Mouse (Mus musculus) ES-Bruce4 (cell line): ENCODE results near the gene 4933405L10Rik.

Experiments used
- CTCF ChIP-seq: IDR thresholded peaks from one replicate; pipeline ENCODE4 v1.8.1; 2011; ENCODE audit warnings: low read depth, low read length
- EP300 ChIP-seq: IDR thresholded peaks from 2 replicates; pipeline ENCODE4 v1.6.1; 2011; ENCODE audit warnings: low read depth, low read length; ENCODE audit not compliant: insufficient read depth

DNA sequence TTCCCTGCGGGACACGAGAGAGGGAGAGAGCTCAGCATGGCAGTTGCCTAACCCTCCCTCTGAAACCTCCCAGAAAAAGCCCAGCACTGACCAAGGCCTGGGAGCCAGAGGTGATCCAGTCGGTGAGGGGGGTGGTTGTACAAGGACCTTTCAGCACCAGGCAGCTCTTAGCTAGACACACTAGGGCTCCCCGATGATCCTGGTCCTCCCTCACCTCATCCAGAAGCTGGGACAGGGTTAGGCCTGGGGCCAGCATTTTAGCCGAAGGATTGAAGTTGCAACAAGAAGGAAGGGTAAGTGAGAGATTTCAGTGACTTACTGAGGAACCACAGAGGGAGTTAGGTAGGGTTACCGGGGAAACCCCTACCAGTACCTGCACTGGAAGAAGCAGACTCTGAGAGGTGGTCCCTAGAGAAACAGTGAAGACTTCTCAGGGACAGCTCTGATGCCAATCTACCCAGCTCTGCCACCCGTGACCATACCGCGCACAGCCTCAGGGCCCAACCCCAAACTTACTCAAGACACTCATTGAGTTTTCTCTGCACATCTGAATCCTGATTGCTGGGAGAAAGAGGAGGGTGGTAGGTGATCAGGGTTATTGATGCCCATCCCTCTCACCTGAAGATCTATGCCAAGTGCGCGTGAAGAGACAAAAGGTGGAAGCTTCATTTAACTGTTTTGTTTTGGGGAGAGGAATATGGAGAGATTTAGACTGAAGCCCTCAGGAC, 7.8 kb upstream of the 4933405L10Rik start:
- TF ChIP-seq EP300 (no peak), CTCF (no peak)
